Mouse (Mus musculus): ENCODE data around the gene Capza1. TPM values are rescaled to one million over a fixed set of nuclear protein-coding genes. Genes with fewer than 3 reads are reported as not detected.
"Not testable (repeated sequence)": the region's sequence is repeated elsewhere in the genome, so short reads cannot be mapped to it uniquely, and the experiment has no call there.

The Capza1 gene
- 206 and 214 TPM in 2 replicates for polyA plus RNA-seq (2016; fragmentation: Nextera tagmentation; extraction: Ambion mirVana)

GRCm38 (mm10) chr3:104863786-104864650 is at the start of gene Capza1, which contains the start of gene St7l:
Capza1 (minus strand) TSS chr3:104864505.
St7l (plus strand) TSS chr3:104864005.
- WGBS: under 1% methylated on average over 43 of the region's 43 CpGs
- Histone ChIP-seq H3K27me3 (ENCODE audit: poor library complexity, severe bottlenecking) (no peaks in the 10 kb centered on the region), H3K36me3 (replicated peaks) (peaks cover 26% of the 10 kb centered on the region), H3K4me1 (peaks cover 39% of the 10 kb centered on the region), H3K9me3 (no peaks in the 10 kb centered on the region), H3K4me3 (peak within 1 kb of the TSS; percentile 64), H3K27ac (peak within 1 kb of the TSS; percentile 93)
- peak; percentile 88 for DNase-seq (ENCODE audit: extremely low spot score, low spot score)

DNA sequence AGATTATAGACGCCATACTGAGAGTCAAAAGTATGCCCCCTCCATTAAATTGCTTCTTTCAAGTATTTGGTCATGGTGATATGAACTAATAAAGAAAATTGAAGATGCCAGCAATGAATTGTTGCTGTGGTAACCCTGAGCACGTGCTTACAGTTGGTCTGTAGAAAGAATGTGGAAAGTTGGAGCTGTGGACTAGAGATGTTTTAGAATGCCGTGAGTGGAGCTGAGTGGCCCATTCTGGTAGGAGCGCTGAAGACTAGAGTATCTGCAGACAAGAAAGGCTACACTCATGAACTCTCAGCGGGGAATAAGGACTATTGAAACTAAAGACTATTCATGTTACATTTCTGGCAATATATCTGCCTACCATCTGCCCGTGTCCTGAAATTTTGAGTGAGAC is 44.9 kb upstream of the Capza1 start:
- H3K36me3 ChIP-seq (replicated peaks): peaks cover 35% of the 10 kb centered on the region
- H3K27me3 ChIP-seq (ENCODE audit: poor library complexity, severe bottlenecking): peaks cover 20% of the 10 kb centered on the region
- peaks cover 5% of the 10 kb centered on the region; the same call in 1 of the 2 replicates for H3K4me1 ChIP-seq
- no peak overlapping the region for H3K4me3 ChIP-seq
- H3K9me3 ChIP-seq: no peaks in the 10 kb centered on the region
- no peak overlapping the region for H3K27ac ChIP-seq
- 93% methylated on average over 6 of the region's 6 CpGs for WGBS
- DNase-seq (ENCODE audit: extremely low spot score, low spot score): no peak

DNA sequence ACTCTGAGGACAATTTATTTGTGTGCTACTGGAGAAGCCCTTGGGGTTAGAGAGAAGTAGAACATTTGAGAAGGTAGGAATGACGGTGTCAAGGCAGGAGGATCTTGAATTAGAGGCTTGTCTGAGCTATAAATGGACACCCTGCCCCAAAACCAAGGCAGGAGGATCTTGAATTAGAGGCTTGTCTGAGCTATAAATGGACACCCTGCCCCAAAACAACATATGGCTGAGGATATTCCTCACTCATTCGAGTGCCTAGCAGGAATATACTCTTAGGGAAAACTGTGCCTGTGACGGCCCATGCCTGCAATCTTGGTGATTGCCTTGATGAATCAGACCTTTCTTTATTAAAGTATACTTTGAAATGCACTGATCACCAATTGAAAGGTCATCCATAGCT is 41.7 kb upstream of the Capza1 start:
- Histone ChIP-seq H3K36me3 (replicated peaks) (peaks cover 40% of the 10 kb centered on the region), H3K27ac (no peak overlapping the region), H3K27me3 (ENCODE audit: poor library complexity, severe bottlenecking) (no peaks in the 10 kb centered on the region), H3K4me3 (no peak overlapping the region), H3K9me3 (no peaks in the 10 kb centered on the region), H3K4me1 (peaks cover 5% of the 10 kb centered on the region; the same call in 1 of the 2 replicates)
- DNase-seq (ENCODE audit: extremely low spot score, low spot score): no peak
- 89% methylated on average over 3 of the region's 3 CpGs for WGBS

DNA sequence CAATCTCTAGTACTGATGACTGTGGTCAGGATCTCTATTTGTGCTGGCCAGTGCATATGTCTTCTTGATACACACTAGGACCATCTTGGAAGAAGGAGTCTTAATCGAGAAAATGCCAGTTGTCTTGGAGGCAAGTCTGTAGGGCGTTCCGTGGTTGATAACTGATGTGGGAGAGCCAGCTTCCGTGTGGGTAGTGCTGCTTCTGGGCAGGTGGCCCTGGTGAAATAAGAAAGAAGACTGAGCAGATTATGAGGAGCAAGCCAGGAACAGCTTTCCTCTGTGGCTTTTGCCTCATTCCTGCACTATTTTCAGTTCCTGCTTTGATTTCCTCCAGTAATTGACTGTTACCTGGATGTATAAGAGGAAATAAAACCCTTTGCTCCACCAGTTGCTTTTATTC is 41.1 kb upstream of the Capza1 start:
- Histone ChIP-seq H3K27me3 (ENCODE audit: poor library complexity, severe bottlenecking) (no peaks in the 10 kb centered on the region), H3K4me3 (no peak overlapping the region), H3K9me3 (no peaks in the 10 kb centered on the region), H3K4me1 (peaks cover 5% of the 10 kb centered on the region; the same call in 1 of the 2 replicates), H3K36me3 (replicated peaks) (peaks cover 40% of the 10 kb centered on the region), H3K27ac (no peak overlapping the region)
- over 99% methylated on average over 4 of the region's 4 CpGs for WGBS
- no peak for DNase-seq (ENCODE audit: extremely low spot score, low spot score)

DNA sequence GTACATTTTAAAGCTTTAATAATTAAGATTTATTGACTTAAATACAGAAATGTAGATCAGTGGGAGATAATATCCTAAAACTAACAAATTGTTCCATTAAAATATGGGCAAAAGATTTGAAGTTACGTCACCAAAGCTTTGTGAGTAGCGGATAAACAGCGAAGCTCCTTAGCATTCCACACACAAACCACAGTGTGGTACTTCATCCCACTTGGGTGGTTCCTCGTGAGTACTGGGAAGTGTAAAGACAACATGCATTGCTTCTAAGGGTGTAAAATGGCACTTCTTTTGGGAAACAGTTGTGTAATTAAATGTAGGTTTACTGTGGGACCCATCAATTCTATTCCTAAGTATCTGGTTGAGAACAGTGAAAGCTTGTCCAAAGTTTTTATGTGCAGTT is 36.8 kb upstream of the Capza1 start:
- Histone ChIP-seq H3K4me1 (no peaks in the 10 kb centered on the region), H3K36me3 (replicated peaks) (peaks cover 62% of the 10 kb centered on the region), H3K27ac (no peak overlapping the region), H3K27me3 (ENCODE audit: poor library complexity, severe bottlenecking) (no peaks in the 10 kb centered on the region), H3K4me3 (no peak overlapping the region), H3K9me3 (no peaks in the 10 kb centered on the region)
- no peak for DNase-seq (ENCODE audit: extremely low spot score, low spot score)
- 92% methylated on average over 4 of the region's 4 CpGs for WGBS

DNA sequence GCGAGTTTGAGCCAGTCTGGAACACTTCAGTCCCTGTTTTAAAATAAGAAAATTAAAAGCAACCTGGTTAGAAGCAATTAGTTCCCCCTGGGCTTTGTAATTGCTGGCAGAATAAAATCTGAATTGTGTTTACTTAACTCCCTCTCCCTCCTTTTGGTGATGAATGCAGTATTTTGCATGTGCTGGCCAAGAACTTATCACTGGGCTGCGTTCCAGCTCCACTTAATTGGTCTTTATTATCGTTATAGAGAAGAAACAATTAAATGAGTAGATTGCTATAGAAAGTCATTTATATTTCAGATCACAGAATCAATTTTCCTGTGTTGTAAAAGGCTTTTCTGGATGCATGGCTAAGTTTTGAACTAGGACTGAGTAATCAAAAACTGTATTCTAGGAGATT is 31.8 kb upstream of the Capza1 start:
- Histone ChIP-seq H3K27ac (no peak overlapping the region), H3K36me3 (replicated peaks) (peaks cover 80% of the 10 kb centered on the region), H3K9me3 (no peaks in the 10 kb centered on the region), H3K4me3 (no peak overlapping the region), H3K27me3 (ENCODE audit: poor library complexity, severe bottlenecking) (no peaks in the 10 kb centered on the region), H3K4me1 (no peaks in the 10 kb centered on the region)
- WGBS: 94% methylated on average over 3 of the region's 3 CpGs
- DNase-seq (ENCODE audit: extremely low spot score, low spot score): no peak

DNA sequence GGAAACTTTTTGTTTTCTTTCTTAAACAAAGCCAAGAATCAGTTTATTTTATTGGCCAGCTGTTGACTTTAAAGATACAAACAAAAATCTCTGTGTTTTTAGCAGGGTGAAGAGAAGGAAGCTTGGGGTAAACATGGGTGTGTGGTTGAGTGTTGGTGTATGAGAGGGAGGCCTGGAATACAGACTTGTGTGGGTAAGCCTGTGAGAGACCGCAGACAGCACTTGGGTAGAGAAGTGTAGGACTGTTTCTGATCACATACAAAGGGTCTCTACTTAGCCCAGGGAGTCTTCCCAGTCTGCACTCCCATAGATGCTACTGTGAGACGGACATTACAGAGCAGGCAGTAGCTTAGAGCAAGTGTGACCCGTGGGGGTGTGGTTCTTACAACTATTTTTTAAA is 24.3 kb upstream of the Capza1 start:
- Histone ChIP-seq H3K9me3 (no peaks in the 10 kb centered on the region), H3K27ac (no peak overlapping the region), H3K4me1 (no peaks in the 10 kb centered on the region), H3K27me3 (ENCODE audit: poor library complexity, severe bottlenecking) (no peaks in the 10 kb centered on the region), H3K36me3 (replicated peaks) (peaks cover 70% of the 10 kb centered on the region), H3K4me3 (no peak overlapping the region)
- DNase-seq (ENCODE audit: extremely low spot score, low spot score): no peak
- WGBS: 92% methylated on average over 3 of the region's 3 CpGs

GRCm38 (mm10) chr3:104869611-104870010 is 5.3 kb upstream of the Capza1 start:
- no peaks in the 10 kb centered on the region for H3K9me3 ChIP-seq
- H3K27me3 ChIP-seq (ENCODE audit: poor library complexity, severe bottlenecking): no peaks in the 10 kb centered on the region
- H3K4me1 ChIP-seq: peaks cover 11% of the 10 kb centered on the region
- H3K36me3 ChIP-seq (replicated peaks): peaks cover 57% of the 10 kb centered on the region
- no peak overlapping the region for H3K4me3 ChIP-seq
- DNase-seq (ENCODE audit: extremely low spot score, low spot score): no peak
- H3K27ac ChIP-seq: no peak overlapping the region

- H3K4me3 ChIP-seq: peak overlapping the region; percentile 64; the same call in 1 of the 2 replicates
- DNase-seq (ENCODE audit: extremely low spot score, low spot score): not testable (repeated sequence)
Measured at GRCm38 (mm10) chr3:104866674-104867073, 2.4 kb upstream of the Capza1 start.

GRCm38 (mm10) chr3:104865341-104865788 is 1.1 kb upstream of the Capza1 start:
- no peak for DNase-seq (ENCODE audit: extremely low spot score, low spot score)
- peak overlapping the region; percentile 64 for H3K4me3 ChIP-seq
- 3% methylated on average over 12 of the region's 12 CpGs for WGBS
- H3K4me1 ChIP-seq: peaks cover 39% of the 10 kb centered on the region
- H3K27ac ChIP-seq: peak overlapping the region; percentile 93
- no peaks in the 10 kb centered on the region for H3K27me3 ChIP-seq (ENCODE audit: poor library complexity, severe bottlenecking)
- H3K36me3 ChIP-seq (replicated peaks): peaks cover 29% of the 10 kb centered on the region
- no peaks in the 10 kb centered on the region for H3K9me3 ChIP-seq

More at GRCm38 (mm10) chr3:104866674-104867073, 2.4 kb upstream of the Capza1 start:
- Histone ChIP-seq H3K4me1 (peaks cover 31% of the 10 kb centered on the region), H3K36me3 (replicated peaks) (peaks cover 32% of the 10 kb centered on the region)
- not testable (repeated sequence) for H3K27ac ChIP-seq; H3K27me3 ChIP-seq (ENCODE audit: poor library complexity, severe bottlenecking); H3K9me3 ChIP-seq

DNA sequence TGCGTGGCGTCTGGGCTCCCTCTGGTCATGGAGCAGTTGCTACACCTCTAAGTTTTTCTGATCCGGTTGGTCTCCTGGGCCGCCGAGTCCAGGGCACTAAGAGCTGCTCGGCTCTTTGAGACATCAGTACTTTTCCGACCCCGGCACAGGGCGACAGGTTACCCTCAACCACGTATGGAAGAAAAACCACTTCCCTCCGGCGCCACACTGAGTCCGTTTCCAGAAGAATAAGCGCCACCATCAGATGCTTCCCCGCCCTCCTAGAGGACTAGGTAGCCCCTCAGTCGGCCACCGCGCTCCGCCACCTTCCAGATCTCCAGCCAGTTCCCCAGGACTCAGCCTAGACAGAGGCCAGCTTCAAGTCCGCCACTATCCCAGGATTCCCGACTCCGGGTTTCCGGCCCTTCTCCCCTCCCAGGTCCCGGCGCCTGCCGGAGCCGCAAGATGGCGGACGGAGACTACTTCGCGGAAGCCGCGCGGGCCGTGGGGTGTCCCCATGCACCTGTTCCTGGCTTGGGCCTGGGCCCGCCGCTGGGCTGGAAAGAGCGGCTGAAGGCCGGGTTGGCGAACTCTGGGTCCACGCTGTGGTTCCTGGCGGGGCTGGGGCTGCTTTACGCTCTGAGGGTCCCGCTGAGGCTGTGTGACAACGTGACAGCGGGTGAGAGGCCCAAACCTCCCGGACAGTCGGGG is 491 bp upstream of the Capza1 start:
- H3K4me1 ChIP-seq: peaks cover 39% of the 10 kb centered on the region
- H3K27ac ChIP-seq: peak overlapping the region; percentile 93
- peak; percentile 85 for DNase-seq (ENCODE audit: extremely low spot score, low spot score)
- H3K36me3 ChIP-seq (replicated peaks): peaks cover 25% of the 10 kb centered on the region
- 0% methylated on average over 48 of the region's 48 CpGs for WGBS
- H3K9me3 ChIP-seq: no peaks in the 10 kb centered on the region
- no peaks in the 10 kb centered on the region for H3K27me3 ChIP-seq (ENCODE audit: poor library complexity, severe bottlenecking)
- H3K4me3 ChIP-seq: peak overlapping the region; percentile 64

GRCm38 (mm10) chr3:104858560-104858959 is 5.7 kb downstream of the Capza1 start:
- Histone ChIP-seq H3K4me1 (peaks cover 27% of the 10 kb centered on the region), H3K27ac (no peak overlapping the region), H3K27me3 (ENCODE audit: poor library complexity, severe bottlenecking) (no peaks in the 10 kb centered on the region), H3K4me3 (no peak overlapping the region), H3K36me3 (replicated peaks) (peaks cover 45% of the 10 kb centered on the region), H3K9me3 (no peaks in the 10 kb centered on the region)
- WGBS: 95% methylated on average over 1 of the region's 1 CpGs
- no peak for DNase-seq (ENCODE audit: extremely low spot score, low spot score)

- WGBS: 74% methylated on average over 1 of the region's 1 CpGs
- Histone ChIP-seq H3K9me3 (no peaks in the 10 kb centered on the region), H3K27me3 (ENCODE audit: poor library complexity, severe bottlenecking) (no peaks in the 10 kb centered on the region), H3K4me1 (peaks cover 2% of the 10 kb centered on the region), H3K27ac (no peak overlapping the region), H3K4me3 (no peak overlapping the region), H3K36me3 (replicated peaks) (peaks cover 39% of the 10 kb centered on the region)
- DNase-seq (ENCODE audit: extremely low spot score, low spot score): no peak
Measured at GRCm38 (mm10) chr3:104856106-104856505, 8.2 kb downstream of the Capza1 start.

Data from forebrain, embryonic 10.5 days (tissue).